Mouse (Mus musculus) thymus, postnatal 0 days (tissue): ENCODE results near the gene Fam71b. TPM values are rescaled to one million over a fixed set of nuclear protein-coding genes. Genes with fewer than 3 reads are reported as not detected.
A peak's percentile ranks its signal among the peaks of the same experiment; 100 is the strongest.

Source experiments
- DNase-seq: peaks from one replicate; pipeline ENCODE4 v3.0.0-alpha.2; 2015; ENCODE audit warnings: low spot score
- polyA plus RNA-seq: library from polyadenylated mRNA; unstranded; fragments of >200 nt; fragmentation: Nextera tagmentation; extraction: Ambion mirVana; gene quantifications from 2 replicates; pipeline ENCODE4 v1.2.1, GENCODE M21; 2015

The Fam71b gene
- polyA plus RNA-seq: 0.73 and 1.1 TPM in 2 replicates

DNA sequence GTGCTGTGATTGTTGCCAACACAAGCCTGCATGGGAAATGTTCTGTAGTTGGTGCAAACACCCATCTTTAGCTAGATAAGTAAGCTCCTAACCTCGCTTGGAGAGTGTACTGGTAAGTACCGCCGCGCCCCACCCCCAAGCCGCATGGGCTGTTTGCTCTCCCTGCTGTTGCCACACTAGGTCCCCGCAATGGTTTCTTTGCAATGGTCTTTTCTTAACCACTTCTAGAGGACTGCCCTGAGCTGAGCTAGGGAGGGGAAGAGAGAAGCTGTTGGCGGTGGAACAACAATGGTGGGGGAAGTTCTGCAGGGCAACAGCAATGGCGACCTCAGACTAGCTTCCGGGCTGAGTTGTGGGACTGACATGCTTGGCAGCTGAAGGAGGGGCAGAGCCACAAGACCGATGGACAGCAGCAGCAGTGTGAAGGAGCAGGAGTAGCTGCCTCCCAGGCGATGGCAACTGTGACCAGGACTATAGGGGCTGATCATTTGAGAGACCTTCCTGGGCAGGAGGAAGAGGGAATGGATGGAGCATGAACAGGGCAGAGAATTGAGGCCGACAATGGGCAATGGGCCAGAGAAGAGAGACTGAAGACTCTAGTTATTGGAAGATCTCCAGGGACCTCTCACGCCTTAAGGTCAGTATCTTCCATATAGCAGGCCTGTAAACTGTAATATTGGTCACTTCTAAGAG lies at the start of gene Fam71b:
Fam71b (plus strand) TSS at position 393 of the 693 bp plus-strand sequence.
- peak; percentile 53 for DNase-seq

DNA sequence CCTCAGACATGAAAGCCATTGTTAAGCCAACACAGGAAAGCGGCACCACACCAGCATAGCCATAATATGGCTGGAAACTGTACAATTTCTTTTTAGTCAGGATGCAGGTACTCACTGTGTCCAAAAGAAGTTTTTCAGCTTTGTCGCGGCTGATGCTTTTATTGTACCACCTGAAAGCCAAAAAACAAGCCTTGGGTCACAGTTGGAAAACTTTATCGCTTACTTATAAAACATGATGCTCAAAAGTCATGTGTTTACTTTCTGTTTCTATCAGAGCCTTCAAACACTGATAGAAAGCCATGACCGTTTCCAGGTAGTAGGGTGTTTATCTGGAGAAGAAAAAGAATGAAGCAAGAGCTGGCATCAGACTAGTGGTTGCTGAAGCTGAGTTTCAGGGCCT lies 48.6 kb upstream of the Fam71b start:
- DNase-seq: no peak

- no peak for DNase-seq
Measured at GRCm38 (mm10) chr11:46348416-46348815, 47.9 kb upstream of the Fam71b start.

DNA sequence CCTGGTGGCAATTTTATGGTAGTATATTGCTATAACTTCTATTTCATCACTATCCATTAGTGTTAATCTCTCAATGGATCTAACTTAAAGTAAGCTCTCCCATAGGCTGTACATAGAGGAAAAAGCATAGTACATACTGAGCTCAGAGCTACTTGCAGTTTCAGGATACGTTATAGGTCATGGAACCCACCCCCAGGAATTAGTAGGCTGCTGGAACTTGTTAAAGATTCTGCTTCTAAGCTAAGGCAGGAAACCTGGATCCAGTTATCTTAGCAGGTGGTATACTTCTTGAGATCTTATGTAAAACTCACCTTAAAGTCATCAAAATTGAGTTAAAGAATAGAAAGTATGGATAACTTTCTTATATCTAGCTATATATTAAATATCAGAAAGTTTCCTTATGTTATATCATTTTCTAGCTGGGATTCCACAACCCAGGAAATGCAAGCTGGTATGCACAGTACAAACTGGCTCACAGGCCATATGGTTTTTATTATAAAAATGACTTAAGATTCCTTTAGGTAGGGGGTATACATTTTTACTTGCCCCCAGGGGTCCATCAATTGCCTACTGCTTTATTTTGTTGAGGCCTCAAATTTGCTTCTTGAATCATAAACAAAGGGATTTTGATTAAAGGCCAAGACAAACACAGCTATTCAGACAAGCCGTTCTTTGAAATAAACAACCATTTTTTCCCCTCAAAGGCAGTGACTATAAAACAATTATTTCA lies 46.5 kb upstream of the Fam71b start:
- DNase-seq: no peak

DNA sequence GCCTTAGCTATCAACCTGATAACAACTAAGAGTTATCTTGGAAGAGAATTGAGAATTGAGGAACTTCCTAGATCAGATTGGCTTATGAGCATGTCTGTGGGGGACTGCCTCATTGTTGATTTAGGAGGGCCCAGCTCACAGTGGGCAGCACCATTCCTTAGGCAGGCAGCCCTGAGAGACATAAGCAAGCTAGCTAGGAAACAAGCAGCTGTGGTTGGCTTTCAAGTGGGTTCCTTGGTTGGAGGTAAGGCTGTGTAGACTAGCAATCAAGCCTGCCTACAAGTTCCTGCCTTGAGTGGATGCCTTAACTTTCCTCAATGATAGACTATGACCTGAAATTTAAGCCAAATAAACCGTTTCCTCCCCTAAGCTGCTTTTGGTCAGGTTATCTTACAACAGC lies 38.0 kb upstream of the Fam71b start:
- DNase-seq: no peak

GRCm38 (mm10) chr11:46360991-46361665 lies 35.2 kb upstream of the Fam71b start:
- DNase-seq: no peak

- DNase-seq: no peak
Measured at GRCm38 (mm10) chr11:46362061-46363022, 34.0 kb upstream of the Fam71b start.

DNA sequence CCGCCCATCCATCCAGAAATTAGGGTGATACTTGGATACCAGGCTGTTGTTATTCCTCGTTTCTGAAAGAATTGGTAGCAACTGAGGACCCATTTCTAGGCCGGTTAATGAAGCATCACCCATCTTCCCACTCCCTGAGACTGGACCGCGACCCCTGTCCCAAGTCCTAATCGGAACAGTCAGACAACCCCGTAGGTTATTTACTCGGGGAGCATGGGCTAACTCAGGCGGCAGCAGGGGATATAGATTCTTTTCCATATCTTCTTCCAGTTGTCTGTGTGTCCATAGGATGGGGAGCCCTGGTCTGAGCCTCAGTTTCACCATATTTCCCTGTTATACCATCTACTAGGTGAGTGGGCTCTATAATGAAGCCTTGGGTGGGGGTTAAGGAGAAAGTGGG lies 32.5 kb upstream of the Fam71b start:
- no peak for DNase-seq

DNA sequence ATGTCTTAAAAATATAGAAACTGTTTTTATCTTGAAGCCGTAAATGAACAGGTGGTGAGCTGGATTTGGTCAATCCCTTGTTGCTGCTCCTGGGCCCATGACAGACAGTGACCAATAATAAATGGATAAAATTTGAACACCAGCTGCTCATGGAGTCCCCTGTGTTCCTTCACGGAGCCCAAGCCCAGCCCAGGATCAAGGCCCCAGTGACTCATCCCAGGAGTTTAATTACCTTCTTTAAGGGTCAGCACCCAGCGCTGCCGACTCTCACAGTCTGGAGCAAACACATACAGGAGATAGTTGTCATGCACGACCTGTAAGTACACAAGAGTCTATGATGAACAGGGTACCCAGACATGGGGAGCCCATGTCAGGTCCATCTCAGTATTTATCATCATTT lies 30.6 kb upstream of the Fam71b start:
- no peak for DNase-seq

DNA sequence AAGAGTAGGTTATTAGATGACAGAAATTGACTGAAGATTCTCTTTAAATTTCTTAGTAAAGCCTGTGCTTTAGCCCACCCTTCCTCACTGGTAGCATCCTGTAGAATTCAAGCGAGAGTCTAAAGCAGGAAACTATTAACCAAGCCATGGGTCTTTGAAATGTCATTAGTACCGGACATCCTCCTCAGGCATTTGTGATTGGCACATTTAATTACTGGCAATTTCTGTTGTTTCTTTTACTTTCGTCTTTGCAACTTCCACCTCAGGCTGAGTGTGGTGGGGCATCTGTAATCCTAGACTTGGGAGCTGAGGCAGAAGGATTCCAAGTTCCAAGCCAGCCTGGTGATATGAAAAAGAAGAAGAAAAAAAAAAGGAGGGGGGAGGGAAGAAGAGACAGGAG lies 30.0 kb upstream of the Fam71b start:
- no peak for DNase-seq

- no peak for DNase-seq
Measured at GRCm38 (mm10) chr11:46370457-46370856, 25.9 kb upstream of the Fam71b start.

- DNase-seq: no peak
Measured at GRCm38 (mm10) chr11:46371250-46371649, 25.1 kb upstream of the Fam71b start.

GRCm38 (mm10) chr11:46372331-46372953 lies 23.9 kb upstream of the Fam71b start:
- peak; percentile 75 for DNase-seq

- DNase-seq: peak; percentile 46
Measured at GRCm38 (mm10) chr11:46373071-46374030, 23.0 kb upstream of the Fam71b start.

- DNase-seq: peak; percentile 36
Measured at GRCm38 (mm10) chr11:46375015-46375414, 21.3 kb upstream of the Fam71b start.

GRCm38 (mm10) chr11:46377316-46377715 lies 19.0 kb upstream of the Fam71b start:
- DNase-seq: no peak

DNA sequence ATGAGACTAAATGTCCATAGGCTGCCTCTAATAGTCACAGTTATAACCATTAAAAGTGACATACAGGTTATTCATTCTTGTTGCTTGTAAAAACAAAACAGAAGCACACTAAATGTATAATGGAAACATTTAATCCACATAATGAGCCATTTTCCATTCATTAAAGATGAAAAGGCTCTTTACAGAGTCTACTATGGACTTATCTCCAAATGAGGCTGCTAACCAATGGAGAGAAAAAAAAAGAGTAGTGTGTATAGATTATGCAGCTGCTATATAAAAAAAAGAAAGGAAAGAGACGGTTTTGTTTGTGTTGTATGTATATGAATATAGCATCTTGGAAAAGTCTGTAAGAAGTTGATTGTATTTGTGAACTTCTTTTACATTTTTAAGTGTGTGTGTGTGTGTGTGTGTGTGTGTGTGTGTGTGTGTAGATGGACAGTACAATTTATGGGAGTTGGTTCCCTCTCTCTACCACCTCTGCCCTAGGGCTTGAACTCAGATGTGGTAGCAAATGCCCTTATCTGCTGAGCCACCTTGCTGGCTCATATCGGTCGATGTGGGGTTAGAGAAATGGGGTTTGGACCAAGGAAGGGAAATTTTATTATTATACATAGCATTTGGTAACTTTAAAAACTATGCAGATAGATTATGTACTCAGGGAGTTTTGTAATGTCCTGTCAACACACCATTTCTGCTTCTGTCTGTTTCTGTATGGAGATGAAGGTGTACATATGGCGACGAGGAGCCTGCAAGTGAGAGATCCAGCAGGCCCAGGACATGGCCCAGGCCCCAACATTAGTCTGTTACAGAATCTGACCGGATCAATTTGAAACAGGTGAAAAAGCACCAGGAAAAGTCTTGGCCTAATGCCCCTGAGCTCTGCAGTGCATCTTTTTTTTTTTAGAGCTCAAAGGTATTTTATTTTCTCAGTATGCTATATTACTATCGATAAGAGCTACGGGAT lies 18.3 kb upstream of the Fam71b start:
- DNase-seq: no peak

DNA sequence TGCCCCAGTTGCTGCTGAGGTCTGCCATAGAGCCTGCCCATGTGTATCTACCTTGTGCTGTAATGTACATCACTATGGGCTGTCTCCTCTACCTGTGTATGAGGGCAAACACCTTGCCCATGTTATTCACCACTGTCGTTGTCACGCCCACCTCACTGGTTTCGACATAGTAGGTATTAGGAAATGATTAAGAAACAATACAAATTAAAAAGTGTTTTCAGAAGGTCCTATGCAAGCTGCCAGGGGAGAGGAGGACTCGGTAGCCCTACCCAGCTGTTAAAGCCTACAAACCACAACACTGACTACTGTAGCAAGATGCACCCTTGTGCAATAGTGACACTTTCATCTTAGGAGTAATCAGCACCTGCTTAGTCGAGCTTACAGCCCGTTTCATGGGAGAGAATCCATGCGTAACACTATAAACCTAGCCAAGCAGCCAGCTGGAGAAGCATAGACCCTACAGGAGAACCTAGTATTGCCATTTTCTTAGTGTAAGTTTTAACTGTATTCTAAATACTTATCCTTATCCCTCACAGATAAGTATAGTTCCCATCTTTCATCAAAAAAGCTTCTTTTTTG lies 16.2 kb upstream of the Fam71b start:
- DNase-seq: peak; percentile 75
